Mouse (Mus musculus) lung, postnatal 36 days (tissue): Measurements from ENCODE around the gene Zfp948.
"Not testable (repeated sequence)": the region's sequence is repeated elsewhere in the genome, so short reads cannot be mapped to it uniquely, and the experiment has no call there.

ENCODE experiments used
- DNase-seq: peaks from one replicate; pipeline ENCODE4 v3.0.0; 2022; ENCODE audit warnings: mixed read lengths

Gene Zfp948

DNA sequence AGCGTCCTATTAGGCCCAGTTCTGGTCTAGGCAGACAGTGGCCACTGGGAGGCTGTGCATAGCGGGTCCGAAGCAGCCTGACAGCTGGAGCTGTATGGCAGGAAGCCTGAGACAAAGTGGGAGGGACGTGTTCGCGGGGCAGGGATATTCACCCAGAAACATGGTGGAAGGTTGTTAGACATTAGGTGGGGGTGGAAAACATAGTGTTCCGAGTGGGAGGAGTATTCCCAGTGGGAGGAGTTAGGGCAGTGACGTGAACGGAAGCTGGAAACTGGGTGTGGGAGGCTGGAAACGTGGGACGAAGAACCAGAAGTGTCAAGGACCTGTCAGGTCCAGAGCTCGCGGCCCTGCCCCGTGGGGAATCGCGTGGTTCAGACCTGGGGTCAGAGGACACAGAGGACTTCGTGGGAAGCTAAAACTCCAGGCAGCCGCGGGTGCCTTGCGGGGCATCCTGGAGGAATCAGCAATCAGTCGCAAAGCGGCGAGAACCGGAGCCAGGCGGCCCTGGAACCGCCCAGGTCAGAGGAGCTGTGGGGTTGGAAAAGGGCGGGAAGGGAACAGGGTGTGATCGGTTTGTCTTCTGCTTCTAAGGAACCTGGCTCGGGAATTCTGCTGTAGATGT lies at the start of gene Zfp948:
TSS of gene Zfp948 (plus strand) at position 281 of the 622 bp plus-strand sequence.
- DNase-seq: peak; percentile 93

DNA sequence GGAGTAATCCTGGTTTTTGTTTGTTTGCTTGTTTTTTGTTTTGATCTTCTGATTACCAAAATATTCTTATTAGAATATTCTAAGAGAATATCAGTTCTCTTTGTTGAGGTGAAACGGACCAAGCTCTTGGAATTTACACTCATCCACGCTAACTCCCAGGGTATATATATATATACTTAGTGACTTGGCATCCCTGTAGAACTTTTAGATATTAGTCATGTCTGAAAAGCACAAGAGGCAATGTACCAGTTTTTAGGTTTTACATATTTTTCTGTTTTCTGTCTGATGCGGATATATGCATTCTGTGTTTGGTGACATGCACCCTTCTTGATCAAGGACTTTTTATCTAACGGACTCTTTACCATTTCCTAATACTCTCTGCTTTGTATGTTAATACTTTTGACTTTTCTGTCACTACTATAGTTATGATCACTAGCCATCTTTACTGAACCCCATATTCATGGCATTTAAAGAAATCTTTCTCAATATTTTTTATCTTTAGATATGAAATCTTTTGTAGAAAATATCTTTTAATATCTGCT lies 49.6 kb upstream of the Zfp948 start:
- no peak for DNase-seq

DNA sequence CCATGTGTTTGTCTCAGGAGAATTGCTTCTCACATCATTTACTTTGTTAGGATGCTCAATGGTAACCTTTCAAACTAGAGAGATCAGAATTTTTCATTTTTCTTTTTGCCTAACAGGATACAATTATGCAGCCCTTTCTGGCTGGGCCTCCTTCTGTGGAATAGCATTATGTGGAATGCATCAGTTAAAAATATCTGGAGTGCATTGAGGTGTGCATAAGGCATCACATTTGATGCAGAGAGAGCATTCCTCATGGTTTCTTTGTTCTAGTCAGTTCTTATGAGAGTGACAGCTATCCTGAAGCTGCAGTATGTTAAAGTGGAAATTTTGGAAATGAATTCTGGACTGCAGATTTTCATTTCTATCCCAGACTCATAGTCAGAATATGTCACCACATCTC lies 40.5 kb upstream of the Zfp948 start:
- no peak for DNase-seq

DNA sequence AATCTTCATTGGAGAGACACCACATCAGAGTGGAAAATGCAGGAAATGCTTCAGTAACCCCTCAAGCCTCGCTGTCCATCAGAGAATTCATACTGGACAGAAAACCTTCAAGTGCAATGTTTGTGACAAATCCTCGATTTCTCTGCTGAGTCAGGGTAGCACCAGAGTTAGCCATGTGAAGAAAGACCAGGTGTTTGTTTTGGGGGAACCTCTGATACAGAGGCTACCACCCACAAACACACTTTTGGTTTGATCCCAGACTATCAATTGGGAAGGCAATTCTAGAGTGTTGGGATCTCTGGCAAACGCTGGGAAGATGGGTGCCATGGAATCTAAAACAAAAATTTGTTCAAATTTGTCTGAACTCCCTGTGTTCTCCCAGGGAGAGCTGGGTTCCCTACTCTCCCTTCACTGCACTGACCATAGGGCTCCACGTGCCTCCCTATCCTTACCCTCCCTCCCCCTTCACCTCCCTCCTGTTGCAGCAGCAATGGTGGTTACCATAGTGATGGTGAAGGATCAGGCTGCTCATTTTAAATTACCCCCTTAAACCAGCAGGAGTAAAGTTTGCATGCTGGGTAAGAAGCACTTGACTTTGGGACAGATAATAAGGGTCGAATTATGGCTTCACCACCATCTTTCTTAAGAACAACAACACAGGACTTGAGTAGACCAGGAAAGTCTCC lies 36.0 kb upstream of the Zfp948 start:
- DNase-seq: no peak

DNA sequence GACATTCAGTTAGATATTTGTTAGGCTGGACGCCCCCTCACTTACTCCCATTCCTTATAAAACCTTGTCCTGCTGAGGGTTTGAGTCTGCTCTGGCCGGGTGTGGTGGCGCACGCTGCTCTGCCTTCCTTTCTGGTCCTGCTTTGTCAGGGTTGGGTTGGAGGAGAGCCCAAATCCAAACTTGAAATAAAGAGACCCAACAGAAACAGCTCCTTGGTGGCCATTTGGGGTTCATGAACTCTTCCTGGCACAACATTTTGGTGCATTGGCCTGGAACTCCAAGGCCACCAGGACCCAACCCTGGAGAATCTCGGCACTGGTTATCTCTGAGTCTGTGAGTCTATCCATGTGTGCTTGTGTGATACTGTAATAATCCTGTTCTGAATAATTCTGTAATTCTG lies 35.2 kb upstream of the Zfp948 start:
- DNase-seq: peak; percentile 15

- peak; percentile 86 for DNase-seq
These were observed 34.5 kb upstream of the Zfp948 start for GRCm38 (mm10) chr17:21532101-21532951.

DNA sequence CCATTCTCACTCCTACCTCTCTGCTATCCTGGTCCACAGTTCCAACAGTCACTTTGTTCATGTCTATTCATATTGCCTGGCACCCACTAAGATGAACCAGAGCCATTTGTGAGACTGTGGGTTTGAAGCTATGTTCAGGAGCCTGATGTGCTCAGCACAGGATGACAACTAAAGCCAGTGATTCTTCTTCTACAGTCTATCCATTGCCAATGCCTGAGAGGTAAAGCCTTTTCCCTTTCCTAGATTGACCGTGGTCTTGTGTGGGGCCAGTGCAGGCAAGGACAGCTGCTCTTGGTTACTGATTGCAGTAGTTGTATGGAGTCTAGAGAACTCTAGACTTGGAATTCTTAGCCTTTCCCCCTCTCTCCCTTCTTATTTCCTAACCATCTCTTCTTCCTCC lies 32.8 kb upstream of the Zfp948 start:
- no peak for DNase-seq

GRCm38 (mm10) chr17:21534460-21535095 lies 32.2 kb upstream of the Zfp948 start:
- peak; percentile 94 for DNase-seq

GRCm38 (mm10) chr17:21535096-21536001 lies 31.5 kb upstream of the Zfp948 start, which contains the start of gene Zfp52:
Gene Zfp52 (plus strand): TSS chr17:21535539.
- DNase-seq: peak; percentile 84

- DNase-seq: peak; percentile 12
These were observed 30.7 kb upstream of the Zfp948 start for GRCm38 (mm10) chr17:21536096-21536495.

GRCm38 (mm10) chr17:21536676-21537075 lies 30.1 kb upstream of the Zfp948 start:
- peak; percentile 32 for DNase-seq

- no peak for DNase-seq
These were observed 9.0 kb upstream of the Zfp948 start for GRCm38 (mm10) chr17:21557831-21558230.

DNA sequence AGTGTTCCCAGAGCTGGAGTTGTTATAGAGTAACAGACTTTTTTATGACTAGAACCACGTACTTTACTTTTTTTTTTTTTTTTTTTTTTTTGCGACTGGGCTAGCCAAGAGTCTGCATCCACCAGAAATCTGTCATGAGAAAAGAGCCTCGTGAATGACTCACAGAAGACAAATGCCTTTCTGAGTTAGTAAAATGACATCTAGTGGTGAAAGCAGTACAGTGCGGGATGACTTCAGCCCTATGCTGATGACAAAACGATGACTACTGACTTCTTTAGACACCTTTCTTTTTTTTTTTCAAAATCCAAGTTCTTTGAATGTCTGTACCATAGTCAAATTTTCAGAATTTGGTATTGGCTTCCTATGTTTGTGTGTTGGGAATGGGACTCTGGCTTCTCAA lies 588 bp upstream of the Zfp948 start:
- peak; percentile 83 for DNase-seq

DNA sequence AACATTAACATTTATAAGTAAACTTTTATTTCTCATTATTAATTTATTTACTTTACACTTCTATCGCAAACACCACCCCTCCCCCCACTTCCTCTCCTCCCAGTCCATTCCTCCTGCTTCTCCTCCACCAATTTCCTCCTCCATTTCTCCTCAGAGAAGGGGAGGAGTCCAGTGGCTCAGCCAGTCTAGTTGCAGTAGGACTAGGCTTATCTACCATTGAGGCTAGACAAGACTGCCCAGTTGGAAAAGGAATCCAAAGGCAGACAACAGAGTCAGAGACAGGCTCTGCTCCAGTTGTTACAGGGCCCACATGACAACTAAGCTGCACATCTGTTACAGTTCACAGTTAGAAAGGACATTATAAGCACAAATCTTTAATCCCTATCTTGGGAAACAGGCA lies 888 bp downstream of the Zfp948 start:
- peak; percentile 45 for DNase-seq

GRCm38 (mm10) chr17:21579080-21579479 lies 12.3 kb downstream of the Zfp948 start:
- no peak for DNase-seq

GRCm38 (mm10) chr17:21579493-21580175 lies 12.8 kb downstream of the Zfp948 start:
- peak; percentile 86 for DNase-seq

DNA sequence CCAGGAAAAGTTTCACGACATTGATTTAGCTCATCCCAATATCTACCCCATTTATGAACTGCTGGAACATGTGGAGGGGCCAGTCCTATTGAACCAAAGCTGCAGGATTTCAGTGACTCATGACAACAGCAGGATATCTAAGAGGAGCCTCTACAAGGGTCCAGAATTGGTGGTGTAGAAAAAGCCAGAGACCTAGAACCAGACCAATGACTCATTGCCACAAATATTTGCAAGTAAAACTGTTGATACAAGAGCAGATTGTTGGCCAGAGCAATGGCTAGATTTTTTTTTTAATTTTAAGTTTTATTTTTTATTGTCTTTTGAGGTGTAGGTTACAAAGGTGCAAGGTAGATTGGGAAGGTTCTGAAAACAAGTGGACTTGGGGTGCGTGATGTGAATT lies 18.7 kb downstream of the Zfp948 start:
- no peak for DNase-seq

GRCm38 (mm10) chr17:21616356-21616755 lies 49.5 kb downstream of the Zfp948 start:
- DNase-seq: no peak

DNA sequence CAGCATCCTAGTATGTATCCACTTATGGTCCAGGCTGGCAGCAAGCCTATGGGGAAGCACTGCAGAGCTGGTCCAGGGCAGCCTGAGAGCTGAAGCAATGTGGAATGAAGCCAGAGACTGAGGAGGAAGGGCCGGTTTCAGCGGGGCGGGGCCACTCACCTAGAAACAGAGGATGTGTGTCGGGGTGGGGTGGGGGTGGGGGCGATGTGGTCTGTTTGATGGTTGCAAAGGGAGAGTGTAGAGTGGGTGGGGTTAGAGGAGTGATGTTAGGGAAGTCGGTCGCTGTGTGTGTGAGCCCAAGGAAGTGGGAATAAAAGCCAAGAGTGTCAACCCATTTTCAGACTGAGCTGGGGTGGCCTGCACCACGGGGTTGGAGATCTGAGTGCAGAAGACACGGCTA lies 50.5 kb downstream of the Zfp948 start:
- DNase-seq: no peak

- no peak for DNase-seq
These were observed 56.8 kb downstream of the Zfp948 start for GRCm38 (mm10) chr17:21623647-21624046.

DNA sequence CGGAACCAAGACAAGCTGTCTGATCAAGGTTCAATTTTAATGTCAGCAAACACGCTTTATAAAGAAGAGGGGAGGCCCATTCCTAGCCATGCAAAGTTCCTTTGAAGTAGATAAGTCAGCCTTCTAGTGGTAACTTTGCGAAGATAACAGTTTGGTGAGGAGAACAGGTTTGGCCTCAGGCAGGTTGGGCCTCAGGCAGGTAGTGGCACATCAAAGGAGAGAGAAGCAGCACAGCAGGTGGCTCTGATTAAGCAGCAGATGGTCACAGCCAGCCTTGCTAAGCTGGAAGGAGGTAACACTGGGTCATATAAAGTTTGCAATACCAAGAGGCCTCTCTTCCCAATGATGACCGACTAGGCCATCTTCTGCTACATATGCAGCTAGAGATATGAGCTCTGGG lies 69.0 kb downstream of the Zfp948 start:
- DNase-seq: not testable (repeated sequence)
